Mouse (Mus musculus) natural killer cell, adult 2 months (primary cell): ENCODE measurements around the gene Ak1.
A peak's percentile ranks its signal among the peaks of the same experiment; 100 is the strongest.

ENCODE experiments used
- DNase-seq, 2 experiments: peaks; one replicate each; pipeline ENCODE4 v3.0.0; 2022; ENCODE audit warnings: low spot score in 2 of 2

The Ak1 gene

DNA sequence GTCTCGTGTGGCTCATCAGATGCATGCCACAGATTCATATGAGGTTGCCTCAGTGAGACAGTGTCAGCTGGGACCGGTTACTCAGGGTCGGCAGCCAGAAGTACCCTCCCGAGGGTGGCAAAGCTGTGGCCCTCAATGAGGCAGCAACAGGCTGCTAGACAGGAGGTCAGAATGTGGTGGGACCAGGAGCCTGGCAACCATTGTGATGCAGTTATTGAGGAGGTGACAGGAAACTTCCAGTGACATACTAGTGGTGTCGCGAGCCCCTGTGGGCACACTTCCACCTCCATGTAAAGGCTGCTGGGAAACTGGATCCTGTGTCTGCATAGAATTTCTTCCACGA lies at the start of gene Ak1:
Gene Ak1, plus strand, starts transcription at position 242 of the 343 bp plus-strand sequence.
- DNase-seq, result no peak

DNA sequence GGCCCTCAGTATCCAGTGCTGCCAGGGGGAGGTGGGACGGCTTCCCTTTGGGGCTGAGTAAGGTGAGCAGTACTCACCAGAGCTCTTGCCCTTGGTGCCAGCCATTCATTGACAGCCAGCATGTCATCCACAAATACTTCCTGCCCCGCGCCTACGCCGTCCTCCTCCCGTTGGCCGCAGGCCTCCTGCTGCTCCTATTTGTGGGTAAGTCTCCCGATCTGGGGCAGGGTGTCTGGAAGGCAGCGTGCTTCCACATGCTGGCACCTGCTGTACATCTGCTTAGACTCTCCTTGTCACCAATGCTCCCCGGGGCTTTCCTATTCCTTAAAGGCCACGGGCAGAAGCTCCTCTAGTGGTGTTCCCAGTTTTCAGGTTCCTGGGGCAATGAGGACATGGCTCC lies 49.4 kb upstream of the Ak1 start:
- no peak for DNase-seq

DNA sequence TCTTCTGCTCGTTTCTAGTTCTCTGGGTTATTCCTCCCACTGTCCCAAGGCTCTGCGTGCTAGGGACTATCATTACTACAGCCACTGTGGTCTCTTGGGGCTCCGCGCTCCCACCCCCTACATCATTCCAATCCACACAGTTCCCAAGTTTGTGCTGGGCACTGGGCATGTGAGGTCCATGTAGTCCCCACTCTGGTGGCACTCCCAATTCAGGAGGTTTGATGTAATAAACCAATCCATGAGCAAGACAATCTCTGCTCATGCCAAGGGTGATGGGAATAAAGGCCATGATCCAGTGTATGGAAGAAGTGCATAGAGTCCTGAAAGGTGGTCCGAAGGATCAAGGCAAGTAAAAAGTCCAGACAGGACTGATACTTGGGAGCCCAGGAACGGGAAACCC lies 47.1 kb upstream of the Ak1 start, which contains the start of gene Pip5kl1:
Gene Pip5kl1, plus strand, starts transcription at position 301 of the 400 bp plus-strand sequence.
- DNase-seq, result no peak

DNA sequence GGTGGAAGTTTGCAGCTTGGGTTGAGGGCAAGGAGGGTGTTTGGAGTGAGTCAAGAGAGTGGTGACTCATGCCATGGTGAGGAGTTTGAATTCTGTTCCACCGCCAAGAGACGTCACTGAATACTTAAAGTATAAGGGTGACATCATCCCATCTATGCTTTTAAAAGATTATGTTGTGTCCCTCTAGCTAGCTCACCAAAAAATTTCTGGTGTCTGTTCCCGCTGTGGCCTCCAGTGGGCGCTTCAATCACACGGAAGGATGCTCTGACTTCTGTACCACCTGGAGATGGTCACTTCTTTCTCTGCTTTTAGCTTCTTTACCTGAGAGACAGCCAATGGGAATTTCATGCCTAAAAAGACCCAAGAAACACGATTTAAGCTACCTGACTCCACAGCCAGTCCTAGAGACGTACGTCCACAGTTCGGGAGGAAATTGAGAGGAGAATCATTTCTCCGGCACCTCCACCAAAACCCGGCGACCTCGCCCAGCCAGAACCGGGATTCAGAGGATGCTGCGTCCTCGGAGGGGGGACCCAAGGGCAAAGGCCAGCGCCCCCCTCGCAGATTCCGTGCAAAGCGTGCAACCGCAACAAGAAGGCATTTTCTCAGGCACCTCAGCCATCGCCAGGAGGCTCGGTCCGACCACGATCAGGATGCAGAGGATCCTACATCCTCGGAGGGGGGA lies 46.5 kb upstream of the Ak1 start:
- peak; percentile 67 to 73 for DNase-seq

DNA sequence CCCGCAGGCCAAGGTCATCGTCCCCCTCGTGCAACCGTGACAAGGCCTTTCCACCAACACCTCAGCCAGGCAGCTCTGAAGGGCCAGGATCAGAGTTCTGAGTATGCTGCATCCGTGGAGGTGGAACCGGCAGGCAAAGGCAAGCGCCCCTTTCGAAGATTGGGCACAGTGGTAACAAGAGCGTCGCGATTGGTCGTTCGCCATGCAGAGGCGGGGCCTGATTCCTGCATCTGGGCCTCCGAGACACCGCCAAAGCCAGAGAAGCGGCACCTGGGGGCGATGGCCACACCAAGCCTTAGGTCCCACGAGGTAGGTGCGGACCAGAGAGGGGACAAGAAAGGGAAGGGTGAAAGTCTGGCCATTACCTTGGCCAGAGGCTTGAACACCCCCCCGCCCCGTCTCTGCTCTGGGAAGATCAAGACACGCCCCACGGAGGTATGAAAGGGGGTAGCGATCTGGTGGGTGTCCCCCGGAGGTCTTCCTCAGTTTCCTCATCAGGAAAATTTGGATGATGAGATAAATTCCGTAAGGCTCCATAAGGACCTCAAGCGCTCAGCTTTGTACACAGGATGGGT lies 45.9 kb upstream of the Ak1 start, which contains the start of gene 9430097D07Rik:
Gene 9430097D07Rik, minus strand, starts transcription at position 99 of the 575 bp plus-strand sequence.
- peak in 1 of 2 experiments; percentile 30 for DNase-seq

DNA sequence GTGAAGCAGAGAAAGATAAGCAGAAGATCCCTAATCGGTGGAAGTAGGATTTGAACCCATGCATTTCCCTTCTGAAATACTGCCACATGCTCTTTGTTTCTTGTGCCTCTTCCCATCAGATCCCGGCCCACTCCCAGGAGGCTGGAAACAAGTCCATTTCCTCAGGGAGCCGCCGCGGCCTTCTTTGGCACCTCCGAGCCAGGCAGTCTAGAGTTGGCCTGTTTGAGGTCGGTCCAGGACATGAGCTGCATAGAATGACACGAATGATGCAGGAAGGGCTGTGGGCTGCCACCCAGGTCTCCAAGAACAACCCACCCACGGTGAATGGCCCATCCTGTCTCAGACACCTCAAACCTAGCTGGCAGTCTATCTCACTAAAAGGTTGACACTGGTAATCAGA lies 45.0 kb upstream of the Ak1 start:
- no peak for DNase-seq

DNA sequence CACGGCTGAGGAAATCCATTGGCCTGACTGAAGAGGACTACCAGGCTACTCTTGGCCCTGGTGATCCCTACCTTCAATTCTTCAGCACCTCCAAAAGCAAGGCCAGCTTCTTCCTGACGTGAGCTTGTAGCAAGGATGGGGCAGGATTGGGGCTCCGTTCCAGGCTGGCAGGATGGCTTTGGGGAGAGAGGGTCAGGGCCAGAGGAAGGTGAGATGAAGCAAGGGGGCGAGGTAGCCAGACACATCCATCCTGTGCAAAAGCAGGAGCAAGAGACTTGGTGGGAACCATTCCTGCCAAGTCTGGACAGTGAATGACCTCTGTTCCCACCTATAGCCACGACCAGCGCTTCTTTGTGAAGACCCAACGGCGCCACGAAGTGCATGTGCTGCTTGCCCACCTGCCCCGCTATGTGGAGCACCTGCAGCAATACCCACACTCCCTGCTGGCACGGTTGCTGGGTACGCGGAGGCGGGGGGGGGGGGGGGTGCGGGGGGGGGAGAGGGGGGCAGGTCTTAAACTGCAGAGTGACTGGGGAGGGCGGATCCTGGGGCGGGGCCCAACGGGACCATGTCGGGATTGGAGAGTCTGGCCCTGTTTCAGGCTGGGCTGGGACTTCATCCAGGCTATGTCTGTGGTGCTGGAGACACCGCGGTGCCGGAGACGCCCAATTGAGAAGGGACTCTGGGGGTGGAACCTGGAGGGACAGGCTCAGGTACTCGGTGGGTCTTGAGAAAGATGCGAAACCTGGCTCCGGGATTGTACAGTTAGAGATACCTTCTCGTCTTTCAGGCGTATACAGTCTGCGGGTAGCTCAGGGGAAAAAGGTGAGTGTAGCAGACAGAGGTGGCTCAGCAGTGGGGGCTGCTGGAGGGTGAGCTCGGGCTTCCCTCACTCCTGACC lies 43.2 kb upstream of the Ak1 start:
- DNase-seq, result no peak

DNA sequence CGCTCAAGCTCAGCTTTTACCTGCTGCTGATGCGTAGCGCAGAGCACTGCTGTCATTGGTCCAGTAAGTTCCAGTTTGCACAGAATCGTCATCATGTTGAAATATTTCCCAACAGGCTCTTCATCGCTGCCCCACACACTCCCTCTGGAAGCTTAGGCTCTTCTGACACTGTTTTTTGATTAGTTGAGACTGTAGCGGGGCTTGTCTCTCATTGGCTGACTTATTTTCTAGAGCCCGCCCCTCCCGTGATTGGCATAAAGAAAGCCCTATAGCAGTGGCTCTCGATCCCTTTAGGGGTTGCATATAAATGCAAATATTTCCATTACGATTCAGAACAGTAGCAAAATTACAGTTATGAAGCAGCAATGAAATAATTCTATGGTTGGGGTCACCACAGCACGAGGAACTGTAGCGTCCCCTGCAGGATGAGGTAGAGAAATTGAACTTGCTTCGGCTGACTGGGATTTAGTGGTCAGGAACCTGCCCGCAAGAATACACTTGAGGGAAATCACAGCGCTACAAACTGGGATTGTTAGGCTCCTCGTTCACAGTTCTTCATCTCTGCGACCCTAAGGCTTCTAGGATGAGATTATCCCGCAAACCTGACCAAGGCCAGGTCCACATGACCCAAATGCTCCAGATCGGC lies 40.0 kb upstream of the Ak1 start:
- DNase-seq, result peak in 1 of 2 experiments; percentile 28

DNA sequence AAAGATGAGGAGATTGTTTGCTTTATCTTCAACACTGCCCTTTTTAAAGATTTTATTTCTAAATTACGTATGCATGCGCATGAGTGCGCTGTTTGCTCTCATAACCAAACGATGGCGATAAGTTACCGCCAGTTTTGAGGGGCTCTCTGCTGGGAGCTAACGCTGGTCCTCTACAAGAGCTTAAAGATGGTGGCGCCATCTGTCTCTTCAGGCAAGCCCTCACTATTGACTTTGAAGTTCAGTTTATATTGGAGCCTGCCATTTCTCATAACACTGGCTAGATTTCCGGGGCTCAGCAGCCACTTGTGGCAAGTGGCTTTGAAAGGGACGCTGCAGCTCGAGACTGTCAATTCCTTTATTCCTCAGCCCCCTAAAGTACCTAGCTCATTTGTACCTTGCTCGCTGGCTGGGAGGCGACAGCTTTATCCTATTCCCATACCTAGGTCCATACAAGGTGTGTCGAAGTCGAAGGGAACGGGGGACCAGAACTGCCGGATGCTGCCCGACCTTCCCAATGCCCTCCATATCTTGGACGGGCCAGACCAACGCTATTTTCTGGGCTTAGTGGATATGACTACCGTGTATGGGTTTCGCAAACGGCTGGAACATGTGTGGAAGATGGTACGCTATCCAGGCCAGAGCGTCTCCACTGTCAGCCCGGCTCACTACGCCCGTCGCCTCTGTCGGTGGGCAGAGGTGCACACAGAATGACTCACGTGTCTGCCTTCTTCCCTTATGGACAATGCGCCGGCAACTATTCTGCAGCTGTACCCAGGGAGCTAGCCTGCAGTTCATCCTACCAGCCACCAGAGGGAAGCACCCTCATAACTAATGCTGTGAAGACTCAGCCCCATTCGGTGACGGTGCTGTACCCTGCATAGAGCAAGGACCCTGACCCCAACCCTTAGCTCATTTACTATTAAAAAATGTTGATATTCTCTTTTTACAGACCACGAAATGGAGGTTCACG lies 38.4 kb upstream of the Ak1 start:
- DNase-seq, result peak; percentile 76 to 82

DNA sequence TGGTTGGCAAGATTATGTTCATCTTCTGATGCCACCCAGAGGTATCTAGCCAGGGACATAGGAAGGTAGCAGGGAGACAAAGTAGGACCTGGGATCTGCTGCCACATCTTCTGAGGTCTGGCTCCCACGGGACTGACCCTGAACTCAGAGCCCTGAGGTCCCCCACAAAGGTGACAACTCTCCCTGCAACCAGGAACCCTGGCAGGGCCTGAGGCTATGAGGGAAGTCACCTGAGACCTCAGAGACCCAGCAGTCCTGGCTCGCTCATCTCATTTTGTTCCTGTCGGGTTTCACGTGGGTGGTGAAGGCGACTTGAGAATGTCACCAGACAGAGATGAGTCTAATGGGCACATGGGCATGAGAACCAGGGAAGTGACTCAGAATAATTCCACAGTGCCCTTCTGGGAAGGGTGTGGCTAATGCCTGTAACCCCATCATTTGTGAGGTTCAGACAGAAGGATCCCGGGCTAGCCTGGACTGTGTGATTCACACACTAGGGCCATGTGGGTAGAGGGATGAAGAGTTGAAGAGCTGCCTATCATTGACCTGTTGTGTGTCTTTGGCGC lies 36.3 kb upstream of the Ak1 start:
- no peak for DNase-seq

DNA sequence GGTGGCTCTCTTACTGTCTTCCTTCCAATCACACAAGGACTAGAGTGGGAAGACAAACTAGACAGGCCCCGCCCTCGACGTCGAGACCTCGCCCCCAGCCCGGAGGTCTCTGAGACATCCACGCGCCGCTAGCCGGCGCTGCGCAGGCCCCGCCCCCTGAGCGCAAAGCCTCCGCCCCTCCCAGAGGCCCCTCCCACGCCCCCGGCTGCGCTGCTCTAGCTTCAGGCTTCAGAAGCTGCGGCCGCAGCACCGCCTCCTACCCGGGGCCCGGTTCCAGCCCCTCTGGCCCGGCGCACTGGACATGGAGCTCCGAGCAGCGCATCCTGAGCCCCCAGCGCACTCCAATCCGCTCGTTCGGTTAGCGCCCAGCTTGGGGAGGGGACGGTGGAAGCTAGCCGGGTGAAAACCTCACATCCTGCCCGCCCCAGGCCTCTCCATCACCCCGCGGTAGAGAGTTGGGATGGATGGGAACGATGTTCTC lies 34.6 kb upstream of the Ak1 start, which contains the start of gene St6galnac4:
Gene St6galnac4, plus strand, starts transcription at position 225 of the 481 bp plus-strand sequence.
- peak; percentile 81 to 90 for DNase-seq

DNA sequence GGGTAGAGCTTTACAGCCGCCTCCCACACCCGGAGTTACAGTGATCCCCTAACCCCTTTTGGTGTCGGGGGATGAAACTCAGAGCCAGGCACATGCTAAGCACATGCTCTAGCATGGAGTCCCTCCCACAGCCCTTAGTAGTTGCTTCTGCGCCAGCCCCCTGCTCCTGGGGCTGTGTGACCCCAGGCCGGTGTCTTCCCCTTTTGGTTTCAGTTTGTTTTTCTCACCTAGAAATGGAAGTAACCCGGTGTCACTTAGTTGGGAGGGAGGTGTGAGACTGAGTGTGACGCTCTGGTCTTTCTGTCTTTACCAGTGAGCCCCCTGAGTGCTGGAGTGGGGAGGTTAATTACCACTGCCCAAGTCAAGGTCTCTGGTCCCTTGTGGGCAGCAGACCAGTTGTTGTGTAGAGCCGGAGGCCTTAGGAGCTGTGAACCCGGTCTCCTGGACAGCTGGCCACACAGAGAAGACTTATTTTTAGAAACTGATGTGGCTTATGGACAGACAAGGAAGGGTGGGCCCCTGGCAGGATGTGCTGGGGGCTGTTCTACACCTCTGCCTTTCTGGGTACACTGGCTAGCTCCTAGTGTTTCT lies 33.7 kb upstream of the Ak1 start:
- peak; percentile 85 to 90 for DNase-seq

DNA sequence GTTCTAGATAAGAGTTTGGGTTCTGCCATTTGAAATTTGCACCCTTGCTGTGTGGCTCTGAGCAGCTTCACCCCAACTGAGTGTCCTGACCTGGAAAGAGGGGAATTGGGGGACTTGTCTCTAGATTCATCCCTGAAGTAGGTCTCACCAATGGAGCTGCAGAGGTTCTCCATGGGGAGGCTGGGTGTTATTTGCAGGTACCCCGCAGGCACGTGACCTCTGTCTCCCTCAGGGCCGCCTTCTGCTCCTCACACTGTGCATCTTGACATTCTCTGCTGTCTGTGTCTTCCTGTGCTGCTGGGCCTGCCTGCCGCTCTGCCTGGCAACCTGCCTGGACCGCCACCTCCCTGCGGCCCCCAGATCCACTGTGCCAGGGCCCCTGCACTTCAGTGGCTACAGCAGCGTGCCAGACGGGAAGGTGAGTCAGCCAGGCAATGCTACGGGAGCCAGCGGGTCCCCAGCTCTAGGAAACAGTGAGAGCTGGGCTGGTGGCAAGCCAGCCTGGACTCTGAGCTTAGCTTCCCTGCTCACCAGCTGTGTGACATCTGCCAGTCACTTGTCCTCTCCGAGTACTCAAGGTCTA lies 32.3 kb upstream of the Ak1 start:
- no peak for DNase-seq

DNA sequence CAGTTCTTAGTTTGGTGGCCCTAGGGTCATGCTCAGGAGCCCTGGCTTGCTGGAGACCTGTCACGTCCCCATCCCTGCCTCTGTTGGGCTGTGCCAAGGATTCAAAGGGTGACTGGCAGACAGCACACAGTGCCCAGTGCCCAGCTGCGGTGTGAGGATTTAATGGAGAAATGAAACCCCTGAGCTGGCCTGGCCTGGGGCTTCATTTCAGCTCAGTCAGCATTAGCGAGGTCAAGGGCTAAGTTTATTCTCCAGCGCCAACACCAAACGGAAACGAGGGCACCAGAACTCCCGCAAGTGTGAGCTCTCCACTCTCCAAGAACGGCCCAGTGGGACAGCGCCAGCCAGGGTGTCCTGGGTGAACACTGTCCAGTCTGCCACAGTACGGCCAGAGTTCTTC lies 31.3 kb upstream of the Ak1 start:
- DNase-seq, result no peak

DNA sequence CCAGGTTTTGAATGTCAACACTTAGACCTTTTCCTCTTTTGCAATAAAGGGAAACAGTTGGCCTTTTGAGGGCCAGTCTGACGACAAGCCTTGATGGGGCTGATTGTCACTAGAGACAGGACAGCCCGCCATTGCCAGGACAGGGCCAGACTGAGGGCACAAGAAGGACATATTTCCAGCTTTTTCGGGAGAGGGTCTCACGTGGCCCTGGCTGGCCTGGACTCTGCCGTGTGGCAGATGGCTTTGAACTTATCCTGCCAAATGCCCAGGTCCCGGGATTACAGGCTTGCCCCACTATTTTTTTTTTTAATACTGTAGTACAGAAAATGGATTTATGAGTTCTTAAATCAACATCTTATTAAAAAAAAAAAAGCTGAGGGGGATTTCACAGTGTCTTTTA lies 30.3 kb upstream of the Ak1 start:
- no peak for DNase-seq

DNA sequence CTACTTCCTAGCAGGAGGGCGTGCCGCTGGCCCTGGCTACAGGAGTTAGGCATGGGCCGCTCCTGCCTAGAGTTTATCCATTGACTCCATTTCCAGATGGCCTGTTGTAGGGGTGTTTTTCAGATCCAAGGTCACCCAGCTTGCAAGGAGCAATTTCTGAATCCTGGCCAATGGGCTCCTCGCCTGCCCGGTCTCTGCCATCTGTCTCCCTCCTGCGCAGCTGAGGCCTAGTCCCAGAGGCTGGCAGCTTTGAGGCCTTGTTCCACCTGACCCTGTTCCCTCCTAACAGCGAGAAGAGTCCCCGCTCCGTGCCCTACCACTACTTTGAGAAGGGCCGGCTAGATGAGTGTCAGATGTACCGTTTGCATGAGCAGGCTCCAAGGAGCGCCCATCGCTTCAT lies 24.8 kb upstream of the Ak1 start:
- DNase-seq, result no peak

DNA sequence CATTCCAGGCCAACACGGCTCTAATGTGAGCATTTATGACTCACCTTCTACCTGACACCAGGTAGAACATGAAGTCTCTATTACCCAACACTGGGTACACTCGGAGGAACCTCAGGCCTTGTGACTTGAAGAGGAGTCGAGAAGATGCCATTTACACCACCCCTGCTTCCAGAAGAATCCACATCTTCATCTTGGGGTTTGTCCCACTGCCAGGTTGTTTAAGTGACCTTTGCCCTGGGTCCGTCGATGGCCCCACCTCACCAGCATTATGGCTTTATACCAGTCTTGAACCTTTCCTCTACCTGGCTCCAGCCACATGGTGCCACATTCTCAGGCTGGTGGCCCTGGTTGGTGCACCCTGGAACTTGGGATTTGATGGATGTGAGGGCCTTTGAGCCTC lies 24.3 kb upstream of the Ak1 start:
- DNase-seq, result no peak

DNA sequence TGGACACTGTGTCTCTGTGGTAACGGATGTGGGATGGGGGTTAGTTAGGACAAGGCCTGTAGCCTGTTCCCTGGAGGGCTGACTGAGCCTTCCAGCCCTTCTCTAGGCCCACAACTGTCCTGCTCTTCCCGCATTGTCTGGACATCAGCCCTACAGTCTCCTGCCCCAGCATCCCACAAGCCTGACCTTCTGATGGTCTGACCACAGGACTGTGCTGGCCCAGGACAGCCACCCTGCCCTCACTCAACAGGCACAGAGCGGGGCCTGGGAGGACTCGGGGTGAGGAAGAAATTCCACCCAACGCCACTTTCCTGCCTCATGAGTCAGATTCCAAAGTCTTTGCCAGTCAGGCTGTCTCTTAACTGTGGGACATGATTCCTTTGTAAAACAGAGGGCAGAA lies 23.9 kb upstream of the Ak1 start:
- DNase-seq, result no peak

DNA sequence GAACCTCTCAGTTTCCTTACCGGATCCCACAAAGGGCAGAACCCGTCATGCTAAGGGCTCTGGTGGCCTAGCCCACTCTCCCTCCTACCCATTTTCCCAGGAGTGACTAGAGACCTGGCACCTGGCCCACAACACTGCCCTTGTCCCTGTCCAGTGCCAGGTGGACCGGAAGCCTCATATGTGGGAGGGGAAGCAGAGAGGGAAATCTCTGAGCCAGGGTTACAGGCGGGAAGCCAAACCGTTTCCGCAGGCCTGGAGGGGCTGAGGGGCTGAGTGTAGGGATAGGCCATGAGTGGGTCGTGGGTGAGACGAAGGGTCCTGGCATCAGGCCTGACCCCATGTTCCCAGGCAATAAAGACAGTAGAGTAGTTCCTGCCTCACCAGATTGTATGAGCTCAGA lies 23.1 kb upstream of the Ak1 start:
- no peak for DNase-seq

DNA sequence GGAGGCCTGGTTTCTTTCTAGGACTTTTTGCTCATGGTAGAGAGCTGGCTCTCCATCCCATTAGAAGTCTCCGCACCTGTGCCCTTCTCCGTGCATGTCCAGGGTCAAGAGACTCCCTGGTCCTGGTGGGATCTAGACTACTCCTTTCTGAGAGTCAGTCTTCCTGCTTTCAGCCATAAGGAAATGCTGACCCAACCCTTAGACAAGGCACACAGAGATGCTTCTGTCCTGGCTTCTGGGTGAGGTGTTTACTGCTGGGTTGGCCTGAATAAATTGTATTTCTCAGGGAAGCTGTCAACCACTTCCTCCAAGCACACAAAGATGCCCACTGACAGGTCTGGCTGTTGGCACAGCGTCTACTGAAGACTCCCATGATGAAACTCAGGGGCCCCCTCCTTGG lies 22.1 kb upstream of the Ak1 start, which contains the start of gene St6galnac6:
Gene St6galnac6, plus strand, starts transcription at position 301 of the 400 bp plus-strand sequence.
- no peak for DNase-seq
